Mouse (Mus musculus) midbrain, embryonic 10.5 days (tissue): ENCODE measurements around the gene Nrtn. TPM values are rescaled to one million over a fixed set of nuclear protein-coding genes. Genes with fewer than 3 reads are reported as not detected.

Source experiments
- DNase-seq: peaks from one replicate; pipeline ENCODE4 v3.0.0-alpha.2; 2017; ENCODE audit warnings: low spot score
- H3K27ac ChIP-seq: fragments of 300-500 bp; sonication (generic); replicated peaks from 2 replicates; pipeline ENCODE4 v1.5.1; 2016; ENCODE audit warnings: mild to moderate bottlenecking
- H3K27me3 ChIP-seq: fragments of 300-500 bp; sonication (generic); 2 replicates; pipeline ENCODE4 v1.6.1; 2016; ENCODE audit warnings: low read depth, mild to moderate bottlenecking; ENCODE audit not compliant: poor library complexity, severe bottlenecking
- H3K36me3 ChIP-seq: fragments of 300-500 bp; sonication (generic); 2 replicates; pipeline ENCODE4 v1.6.1; 2016; ENCODE audit warnings: mild to moderate bottlenecking, moderate library complexity
- H3K4me1 ChIP-seq: fragments of 300-500 bp; sonication (generic); 2 replicates; pipeline ENCODE4 v1.6.1; 2016
- H3K4me3 ChIP-seq: fragments of 300-500 bp; sonication (generic); 2 replicates; pipeline ENCODE4 v1.5.1; 2016; ENCODE audit warnings: mild to moderate bottlenecking, moderate library complexity
- H3K9me3 ChIP-seq: fragments of 300-500 bp; sonication (generic); replicated peaks from 2 replicates; pipeline ENCODE4 v1.6.1; 2016; ENCODE audit warnings: mild to moderate bottlenecking
- WGBS: fragments of 180-500 bp; shearing (Covaris S2); methylation state at CpG from one replicate; pipeline ENCODE4 v1.1.7; 2016; 5-methylcytosine and 5-hydroxymethylcytosine counted together
- polyA plus RNA-seq: library from polyadenylated mRNA; unstranded; fragments of >200 nt; fragmentation: Nextera tagmentation; extraction: Ambion mirVana; gene quantifications from 2 replicates; pipeline ENCODE4 v1.2.1, GENCODE M21; 2016

Nrtn gene
- polyA plus RNA-seq, 1 experiment from 2014 or later: 4.1 TPM

GRCm38 (mm10) chr17:56769950-56770349 lies 12.6 kb upstream of the Nrtn start, which contains the start of gene Prr22:
TSS of gene Prr22 (plus strand) at chr17:56770250.
- Histone ChIP-seq H3K9me3 (no peaks in the 10 kb centered on the region), H3K4me3 (no peak within 1 kb of the TSS), H3K36me3 (peaks cover 58% of the 10 kb centered on the region), H3K4me1 (peaks cover 7% of the 10 kb centered on the region), H3K27me3 (no peaks in the 10 kb centered on the region), H3K27ac (0 out of 2 replicates have a peak within 1 kb of the TSS, but pooled peaks have one; percentile 17)
- no peak for DNase-seq
- WGBS: 92% methylated on average over 5 of the region's 5 CpGs

GRCm38 (mm10) chr17:56768941-56769340 lies 11.6 kb upstream of the Nrtn start:
- no peaks in the 10 kb centered on the region for H3K9me3 ChIP-seq
- 92% methylated on average over 11 of the region's 11 CpGs for WGBS
- peaks cover 12% of the 10 kb centered on the region for H3K4me1 ChIP-seq
- no peak overlapping the region for H3K4me3 ChIP-seq
- DNase-seq: no peak
- no peak overlapping the region for H3K27ac ChIP-seq
- no peaks in the 10 kb centered on the region for H3K27me3 ChIP-seq
- H3K36me3 ChIP-seq: peaks cover 58% of the 10 kb centered on the region

GRCm38 (mm10) chr17:56767531-56768135 lies 10.3 kb upstream of the Nrtn start:
- peaks cover 20% of the 10 kb centered on the region for H3K4me1 ChIP-seq
- DNase-seq: no peak
- no peak overlapping the region for H3K4me3 ChIP-seq
- peaks cover 58% of the 10 kb centered on the region for H3K36me3 ChIP-seq
- H3K27ac ChIP-seq: no peak overlapping the region
- no peaks in the 10 kb centered on the region for H3K27me3 ChIP-seq
- WGBS: 95% methylated on average over 29 of the region's 29 CpGs
- H3K9me3 ChIP-seq: no peaks in the 10 kb centered on the region

GRCm38 (mm10) chr17:56766631-56767405 lies 9.5 kb upstream of the Nrtn start:
- DNase-seq: no peak
- peaks cover 55% of the 10 kb centered on the region for H3K36me3 ChIP-seq
- H3K27ac ChIP-seq: no peak overlapping the region
- 94% methylated on average over 27 of the region's 27 CpGs for WGBS
- H3K4me1 ChIP-seq: peaks cover 28% of the 10 kb centered on the region
- H3K27me3 ChIP-seq: no peaks in the 10 kb centered on the region
- H3K4me3 ChIP-seq: no peak overlapping the region
- no peaks in the 10 kb centered on the region for H3K9me3 ChIP-seq

- H3K4me3 ChIP-seq: peak overlapping the region; percentile 85
- peaks cover 38% of the 10 kb centered on the region for H3K4me1 ChIP-seq
- peak overlapping the region; percentile 97 for H3K27ac ChIP-seq
- peaks cover 42% of the 10 kb centered on the region for H3K36me3 ChIP-seq
- 53% methylated on average over 12 of the region's 12 CpGs for WGBS
- H3K9me3 ChIP-seq: no peaks in the 10 kb centered on the region
- no peak for DNase-seq
- H3K27me3 ChIP-seq: peaks cover 11% of the 10 kb centered on the region
Observed at GRCm38 (mm10) chr17:56765431-56765830, 8.1 kb upstream of the Nrtn start.

- WGBS: 3% methylated on average over 58 of the region's 58 CpGs
- DNase-seq: peak; percentile 91
Observed at GRCm38 (mm10) chr17:56764474-56765354, 7.4 kb upstream of the Nrtn start, which contains the start of gene Dus3l. TSS of gene Dus3l (plus strand) at chr17:56764757.

GRCm38 (mm10) chr17:56763741-56764250 lies 6.5 kb upstream of the Nrtn start:
- peaks cover 28% of the 10 kb centered on the region for H3K27me3 ChIP-seq
- no peaks in the 10 kb centered on the region for H3K9me3 ChIP-seq
- DNase-seq: no peak
- peaks cover 25% of the 10 kb centered on the region for H3K36me3 ChIP-seq
- H3K27ac ChIP-seq: peak overlapping the region; percentile 97
- H3K4me3 ChIP-seq: peak overlapping the region; percentile 85
- whole genome bisulfite sequencing: 75% methylated on average over 8 of the region's 8 CpGs
- H3K4me1 ChIP-seq: peaks cover 44% of the 10 kb centered on the region

More at GRCm38 (mm10) chr17:56764474-56765354, 7.4 kb upstream of the Nrtn start, which contains the start of gene Dus3l:
- H3K27me3 ChIP-seq: peaks cover 19% of the 10 kb centered on the region
- H3K4me3 ChIP-seq: peak within 1 kb of the TSS; percentile 85
- no peaks in the 10 kb centered on the region for H3K9me3 ChIP-seq
- H3K27ac ChIP-seq: peak within 1 kb of the TSS; percentile 97
- peaks cover 38% of the 10 kb centered on the region for H3K4me1 ChIP-seq
- peaks cover 34% of the 10 kb centered on the region for H3K36me3 ChIP-seq

GRCm38 (mm10) chr17:56762769-56763731 lies 5.7 kb upstream of the Nrtn start:
- 47% methylated on average over 27 of the region's 27 CpGs for WGBS
- Histone ChIP-seq H3K4me3 (peak overlapping the region; percentile 62; the same call in 1 of the 2 replicates), H3K9me3 (no peaks in the 10 kb centered on the region)

GRCm38 (mm10) chr17:56761991-56762410 lies 4.7 kb upstream of the Nrtn start:
- peaks cover 7% of the 10 kb centered on the region for H3K36me3 ChIP-seq
- DNase-seq: peak; percentile 91
- peak overlapping the region; percentile 62 for H3K4me3 ChIP-seq
- under 1% methylated on average over 28 of the region's 28 CpGs for WGBS
- H3K27me3 ChIP-seq: peaks cover 46% of the 10 kb centered on the region
- peak overlapping the region; percentile 90 for H3K27ac ChIP-seq
- peaks cover 56% of the 10 kb centered on the region for H3K4me1 ChIP-seq
- no peaks in the 10 kb centered on the region for H3K9me3 ChIP-seq

More at GRCm38 (mm10) chr17:56762769-56763731, 5.7 kb upstream of the Nrtn start:
- peaks cover 18% of the 10 kb centered on the region for H3K36me3 ChIP-seq
- peaks cover 35% of the 10 kb centered on the region for H3K27me3 ChIP-seq
- DNase-seq: peak; percentile 61
- peaks cover 45% of the 10 kb centered on the region for H3K4me1 ChIP-seq
- H3K27ac ChIP-seq: peak overlapping the region; percentile 97

- no peak for DNase-seq
- H3K4me1 ChIP-seq: peaks cover 61% of the 10 kb centered on the region
- peaks cover 55% of the 10 kb centered on the region for H3K27me3 ChIP-seq
- H3K27ac ChIP-seq: peak overlapping the region; percentile 90; the same call in 1 of the 2 replicates
- 77% methylated on average over 3 of the region's 3 CpGs for WGBS
- H3K9me3 ChIP-seq: no peaks in the 10 kb centered on the region
- no peak overlapping the region for H3K4me3 ChIP-seq
- H3K36me3 ChIP-seq: no peaks in the 10 kb centered on the region
Observed at GRCm38 (mm10) chr17:56761077-56761476, 3.7 kb upstream of the Nrtn start.

GRCm38 (mm10) chr17:56759261-56759660 lies 1.9 kb upstream of the Nrtn start:
- DNase-seq: no peak

More at GRCm38 (mm10) chr17:56759261-56759660, 1.9 kb upstream of the Nrtn start:
- Histone ChIP-seq H3K4me1 (peaks cover 52% of the 10 kb centered on the region), H3K4me3 (0 out of 2 replicates have a peak overlapping the region, but pooled peaks have one; percentile 7), H3K27ac (no peak overlapping the region), H3K27me3 (peaks cover 73% of the 10 kb centered on the region), H3K9me3 (no peaks in the 10 kb centered on the region), H3K36me3 (no peaks in the 10 kb centered on the region)
- 66% methylated on average over 7 of the region's 7 CpGs for WGBS
